Mouse (Mus musculus): ENCODE measurements around the gene Slc4a8. TPM values are rescaled to one million over a fixed set of nuclear protein-coding genes. Genes with fewer than 3 reads are reported as not detected.

The Slc4a8 gene
- total RNA-seq (2023) = 10.0 TPM

GRCm38 (mm10) chr15:100761419-100762185 is at the start of gene Slc4a8:
TSS of gene Slc4a8 (plus strand) at chr15:100761747.

DNA sequence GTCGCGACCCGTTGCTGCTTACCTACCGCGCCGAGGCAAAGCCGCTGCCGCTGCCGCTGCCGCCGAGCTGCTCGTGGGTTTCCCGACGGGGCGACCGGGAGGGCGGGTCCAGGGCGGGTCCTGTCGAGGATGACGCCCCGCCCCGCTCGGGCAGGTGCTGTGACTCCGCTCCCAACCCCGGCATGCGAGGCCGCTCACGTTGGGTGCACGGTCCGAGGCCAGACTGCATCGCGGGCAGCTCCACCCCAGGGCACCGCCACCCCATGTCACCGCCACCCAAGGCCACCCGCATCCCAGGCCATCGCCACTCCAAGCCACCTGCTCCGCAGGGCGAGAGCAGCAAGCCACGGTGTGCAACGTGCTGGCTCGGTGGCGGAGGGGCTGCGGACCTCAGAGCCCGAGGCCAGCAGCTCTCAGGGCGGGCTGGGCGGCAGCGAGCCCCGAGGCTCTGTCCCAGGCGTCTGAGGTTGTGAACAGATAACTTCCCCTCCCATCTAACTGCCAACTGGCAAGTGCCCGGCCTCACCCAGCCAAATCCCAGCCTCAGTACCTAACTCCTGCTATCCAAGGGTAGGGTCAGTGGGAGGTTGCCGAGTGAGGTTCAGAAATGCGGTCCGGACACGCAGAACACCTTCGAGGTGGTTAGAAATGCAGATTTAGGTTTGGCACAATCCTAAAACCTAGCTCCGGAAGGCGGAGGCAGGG is 32.1 kb upstream of the Slc4a8 start, which contains the start of gene Galnt6:
TSS of gene Galnt6 (minus strand) at position 96 of the 705 bp plus-strand sequence.

GRCm38 (mm10) chr15:100869558-100869957 is 108.0 kb downstream of the Slc4a8 start, which contains the start of gene Scn8a:
TSS of gene Scn8a (plus strand) at chr15:100869858.

Other genes with a start within 250 kb of the Slc4a8 start
- gene Tfcp2, start 209.7 kb upstream of the Slc4a8 start, total RNA-seq (2023) = 11.0 TPM
- 62.3 TPM for gene Pou6f1, start 161.8 kb upstream of the Slc4a8 start, total RNA-seq (2023)
- 399 TPM for gene Dazap2, start 146.4 kb upstream of the Slc4a8 start, total RNA-seq (2023)
- gene Smagp, start 124.8 kb upstream of the Slc4a8 start, total RNA-seq (2023) = 4.6 TPM
- gene Bin2, start 92.2 kb upstream of the Slc4a8 start, total RNA-seq (2023) = 329 TPM
- 3.3 TPM for gene Cela1, start 73.8 kb upstream of the Slc4a8 start, total RNA-seq (2023)
- 185 TPM for gene Galnt6, start 32.4 kb upstream of the Slc4a8 start, total RNA-seq (2023)
- gene Scn8a, start 108.1 kb downstream of the Slc4a8 start, total RNA-seq (2023) = 2.8 TPM